ENCODE assay signal across 7 mouse cellular contexts in genomic region chr2:103718594-103719291, GRCm38 (mm10). TPM values are rescaled to one million over a fixed set of nuclear protein-coding genes. Genes with fewer than 3 reads are reported as not detected.
DNase-seq lines count a peak whose midpoint lies in the region; ATAC-seq lines count a peak whose summit lies in the region.

No protein-coding gene starts in this region.

- no peak overlapping the region for H3K9ac ChIP-seq in intestine, embryonic 14.5 days (ENCODE audit: low read length)

- H3K36me3 ChIP-seq in intestine, embryonic 14.5 days (ENCODE audit: control insufficient read depth, insufficient read depth, low read length), result peaks cover 40% of the 10 kb centered on the region
- H3K36me3 ChIP-seq in midbrain, embryonic 10.5 days, result peaks cover 87% of the 10 kb centered on the region

- no peaks in the 10 kb centered on the region for H3K4me1 ChIP-seq in intestine, embryonic 14.5 days (replicated peaks; ENCODE audit: control insufficient read depth, insufficient read depth, low read length)
- no peaks in the 10 kb centered on the region for H3K4me1 ChIP-seq in midbrain, embryonic 10.5 days

- intact Hi-C loops in left cerebral cortex, postnatal 10 days (cut with DNase I), result loop anchor here (2.0 kb wide), 1 partner anchor 154 kb away; no protein-coding TSS in a partner anchor

- H3K4me2 ChIP-seq in intestine, embryonic 14.5 days (ENCODE audit: low read length), result no peak overlapping the region

- peak; percentile 91 for ATAC-seq in common myeloid progenitor, adult 5-6 weeks (replicated peaks; ENCODE audit: low read depth, poor library complexity, severe bottlenecking)
- ATAC-seq in intestine, embryonic 14.5 days (replicated peaks; ENCODE audit: low FRiP score, low TSS enrichment, low read depth), result peak; percentile 38

- no peaks in the 10 kb centered on the region for H3K9me3 ChIP-seq in intestine, embryonic 14.5 days (ENCODE audit: control insufficient read depth, low read length)
- H3K9me3 ChIP-seq in midbrain, embryonic 10.5 days (replicated peaks), result no peaks in the 10 kb centered on the region

- 61% methylated on average over 8 of the region's 8 CpGs for WGBS in intestine, embryonic 14.5 days
- whole genome bisulfite sequencing in midbrain, embryonic 10.5 days, result 65% methylated on average over 8 of the region's 8 CpGs

- DNase-seq in adrenal gland, adult (ENCODE audit: inconsistent age in 2 of 2, low spot score in 1 of 2), result peak; percentile 73 to 86
- peak; percentile 69 for DNase-seq in gastrocnemius, postnatal 10 days
- peak; percentile 76 for DNase-seq in intestine, embryonic 14.5 days (ENCODE audit: low spot score)
- DNase-seq in left cerebral cortex, postnatal 10 days (ENCODE audit: extremely low spot score in 1 of 2, low spot score in 2 of 2), result peak; percentile 72
- DNase-seq in midbrain, embryonic 10.5 days (ENCODE audit: low spot score), result peak; percentile 76
- peak; percentile 33 to 34 for DNase-seq in right cerebral cortex, postnatal 36 days (ENCODE audit: low spot score in 2 of 2)

- no peaks in the 10 kb centered on the region for H3K27me3 ChIP-seq in intestine, embryonic 14.5 days (replicated peaks; ENCODE audit: control insufficient read depth, insufficient read depth, low read length)
- no peaks in the 10 kb centered on the region for H3K27me3 ChIP-seq in midbrain, embryonic 10.5 days (ENCODE audit: low read depth, poor library complexity, severe bottlenecking)

- H3K4me3 ChIP-seq in intestine, embryonic 14.5 days (ENCODE audit: low read depth, low read length), result no peak overlapping the region
- no peak overlapping the region for H3K4me3 ChIP-seq in midbrain, embryonic 10.5 days

- no peak overlapping the region for H3K27ac ChIP-seq in intestine, embryonic 14.5 days (ENCODE audit: low read depth)
- H3K27ac ChIP-seq in midbrain, embryonic 10.5 days (replicated peaks), result no peak overlapping the region

RNA-seq across cellular contexts. Expression of gene Nat10, which starts 42.3 kb away (rescaled TPM):
- 50.5 and 53.8 TPM in 2 replicates for total RNA-seq in common myeloid progenitor, adult 5-6 weeks (2017)
- total RNA-seq in gastrocnemius, postnatal 10 days (2021), result 10 to 100 TPM; 20.0 to 20.2 TPM
- 39.0 and 39.3 TPM in 2 replicates for polyA plus RNA-seq in intestine, embryonic 14.5 days (2014; fragmentation: Nextera tagmentation; extraction: Ambion mirVana)
- total RNA-seq in left cerebral cortex, postnatal 10 days (2021), result 10 to 100 TPM; 30.6 to 37.4 TPM
- polyA plus RNA-seq in midbrain, embryonic 10.5 days (2016; fragmentation: Nextera tagmentation; extraction: Ambion mirVana), result 31.2 and 33.6 TPM in 2 replicates
